Mouse (Mus musculus) spleen, postnatal 36 days (tissue): Measurements from ENCODE around the gene Hinfp.
"Not testable (repeated sequence)": the region's sequence is repeated elsewhere in the genome, so short reads cannot be mapped to it uniquely, and the experiment has no call there.

ENCODE experiments used
- DNase-seq, 2 experiments: peaks; one replicate each; pipeline ENCODE4 v3.0.0; 2022; ENCODE audit warnings: low spot score in 2 of 2, mixed read lengths in 1 of 2

Hinfp gene

DNA sequence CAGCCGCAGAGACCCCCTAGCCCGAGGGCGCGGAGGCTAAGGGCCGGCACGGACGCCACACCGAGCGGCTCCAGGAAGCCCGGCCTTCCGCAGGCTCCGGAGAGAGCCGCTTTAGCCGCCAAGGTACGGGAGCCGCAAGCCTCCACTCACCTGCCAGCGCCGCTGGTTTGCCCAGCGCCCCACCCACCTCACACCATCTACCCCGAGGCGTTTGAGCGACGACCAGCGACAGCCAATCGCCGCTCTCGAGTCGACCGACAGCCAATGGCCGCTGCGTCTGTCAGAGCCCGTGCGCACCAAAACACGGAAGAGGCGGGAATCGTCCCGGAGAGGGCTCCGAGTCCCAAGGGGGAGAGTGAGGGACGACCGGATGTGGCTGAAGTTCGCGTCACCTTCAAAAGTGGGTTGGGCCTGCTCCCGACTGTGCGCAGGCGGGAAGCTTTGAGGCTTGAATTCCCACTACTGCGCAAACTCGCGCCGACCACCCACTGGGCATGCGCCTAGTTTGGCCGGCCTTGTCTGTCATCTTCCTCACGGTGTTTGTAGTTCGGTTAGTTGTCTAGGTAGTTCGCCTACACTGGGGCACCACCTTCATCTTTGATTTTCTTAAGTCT is at the start of gene Hinfp:
TSS of gene Hinfp (minus strand) at position 206 of the 614 bp plus-strand sequence.
- DNase-seq, result peak; percentile 99

DNA sequence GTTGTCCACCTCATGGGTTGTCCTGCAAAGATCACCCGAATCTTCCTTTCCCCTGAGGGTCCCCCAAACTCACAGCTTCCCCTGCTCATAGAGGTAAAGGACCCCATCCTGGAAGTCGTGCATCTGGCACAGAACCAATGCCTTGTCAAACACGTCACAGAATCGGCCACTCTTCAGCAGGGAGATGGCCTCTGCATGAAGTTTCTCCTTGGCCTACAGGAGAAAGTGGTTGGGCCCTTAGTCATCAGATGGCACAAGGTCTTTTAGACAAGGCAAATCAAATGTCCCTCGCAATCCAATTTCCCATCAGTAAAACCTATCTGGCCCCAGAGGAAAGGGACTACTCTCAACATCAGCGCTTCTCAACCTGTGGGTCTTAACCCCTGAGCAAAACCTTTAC is 47.7 kb upstream of the Hinfp start:
- DNase-seq, result no peak

GRCm38 (mm10) chr9:44352337-44352736 is 46.9 kb upstream of the Hinfp start:
- DNase-seq, result no peak

- no peak for DNase-seq
Measured at GRCm38 (mm10) chr9:44351396-44351795, 45.9 kb upstream of the Hinfp start.

DNA sequence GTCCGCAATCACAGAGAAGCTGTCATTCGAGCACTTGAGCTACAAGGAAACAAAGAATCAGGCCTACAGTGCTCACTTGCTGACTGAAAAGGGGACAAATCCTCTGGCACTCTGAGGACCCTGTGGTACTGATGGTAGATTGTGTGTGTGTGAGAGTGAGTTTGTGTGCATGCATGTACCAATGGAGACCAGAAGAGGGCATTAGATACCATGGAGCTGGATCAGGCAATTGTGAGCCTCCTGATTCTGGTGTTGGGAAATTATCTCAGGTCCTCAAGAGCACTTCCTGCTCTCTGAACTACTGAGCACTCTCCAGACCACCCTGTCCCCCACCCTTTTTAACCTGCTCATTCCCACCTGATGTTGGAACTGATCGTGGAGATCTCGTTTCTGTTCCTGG is 43.1 kb upstream of the Hinfp start:
- no peak for DNase-seq

GRCm38 (mm10) chr9:44347621-44348020 is 42.1 kb upstream of the Hinfp start:
- DNase-seq, result no peak

DNA sequence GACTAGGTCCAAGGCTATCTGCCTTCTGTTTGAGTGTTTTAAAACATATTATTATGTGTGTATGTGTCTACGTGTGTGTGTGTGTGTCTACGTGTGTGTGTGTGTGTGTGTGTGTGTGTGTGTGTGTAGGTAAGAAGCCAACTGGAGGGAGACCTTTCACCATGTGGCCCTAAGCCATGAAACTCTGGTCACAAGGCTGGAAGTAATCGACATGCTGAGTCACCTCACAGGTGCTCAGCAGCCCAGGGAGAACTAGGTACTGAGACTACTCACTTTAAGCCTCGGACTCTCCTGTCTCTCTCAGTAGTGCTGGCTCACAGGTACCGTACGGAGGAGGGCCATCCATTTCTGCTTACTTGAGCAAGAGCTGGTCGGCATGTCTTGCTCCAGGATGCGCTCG is 41.7 kb upstream of the Hinfp start:
- no peak for DNase-seq

DNA sequence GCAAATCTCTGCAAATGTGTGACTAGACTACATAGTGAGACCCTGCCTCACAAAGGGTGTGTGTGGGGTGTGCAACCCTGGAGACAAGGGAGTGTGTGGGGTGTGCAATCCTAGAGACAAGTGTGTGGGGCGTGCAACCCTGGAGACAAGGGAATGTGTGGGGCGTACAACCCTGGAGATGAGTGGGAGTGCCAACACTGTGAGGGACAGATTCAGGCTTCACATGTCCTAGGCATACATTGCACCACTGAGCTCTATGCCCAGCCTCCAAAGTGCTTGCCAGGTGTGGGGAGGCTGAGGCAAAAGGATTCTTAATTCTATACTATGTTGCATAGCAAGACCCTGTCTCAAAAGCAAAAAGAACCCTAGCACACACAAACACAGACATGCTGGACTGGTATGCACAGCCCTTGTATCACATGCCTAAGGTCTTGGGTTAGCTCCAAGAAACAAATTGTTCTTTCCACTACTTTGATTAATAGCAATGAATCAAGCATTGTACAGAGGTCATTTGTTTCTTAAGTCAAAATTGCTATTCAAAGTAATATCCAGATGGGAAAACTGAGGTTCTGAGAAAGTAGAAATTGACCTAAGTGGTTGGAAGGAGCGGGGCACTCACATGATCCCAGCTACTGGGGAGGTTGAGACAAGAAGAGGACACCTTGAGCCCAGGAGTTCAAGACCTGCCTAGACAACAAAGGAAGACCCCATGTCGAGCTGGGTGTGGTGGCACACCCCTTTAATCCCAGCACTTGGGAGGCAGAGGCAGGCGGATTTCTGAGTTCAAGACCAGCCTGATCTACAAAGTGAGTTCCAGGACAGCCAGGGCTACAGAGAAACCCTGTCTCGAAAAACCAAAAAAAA is 40.3 kb upstream of the Hinfp start:
- no peak for DNase-seq

- peak; percentile 89 to 92 for DNase-seq
Measured at GRCm38 (mm10) chr9:44343781-44344421, 38.4 kb upstream of the Hinfp start, which contains the start of gene Hmbs. Gene Hmbs (minus strand): TSS chr9:44344228.

DNA sequence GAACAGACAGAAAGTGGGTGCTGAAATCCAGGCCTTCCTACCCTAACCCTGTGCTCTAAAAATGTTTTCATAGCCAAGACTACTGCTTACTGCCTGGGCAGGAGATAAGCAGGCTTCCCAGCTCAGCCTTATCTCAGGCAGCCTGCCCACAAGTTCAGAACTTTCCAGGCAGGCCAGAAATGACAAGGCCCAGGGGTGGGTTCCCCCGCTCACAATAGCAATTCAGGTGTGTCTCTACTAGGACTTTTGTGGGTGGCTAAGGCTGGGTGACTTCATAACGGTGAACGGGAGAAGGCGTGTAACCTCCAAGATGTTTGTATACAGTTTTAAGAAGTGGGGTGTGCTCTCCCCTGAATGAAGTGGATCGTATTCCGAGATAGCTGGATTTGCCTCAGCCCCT is 37.8 kb upstream of the Hinfp start:
- peak; percentile 69 to 76 for DNase-seq

- no peak for DNase-seq
Measured at GRCm38 (mm10) chr9:44342605-44343004, 37.1 kb upstream of the Hinfp start.

DNA sequence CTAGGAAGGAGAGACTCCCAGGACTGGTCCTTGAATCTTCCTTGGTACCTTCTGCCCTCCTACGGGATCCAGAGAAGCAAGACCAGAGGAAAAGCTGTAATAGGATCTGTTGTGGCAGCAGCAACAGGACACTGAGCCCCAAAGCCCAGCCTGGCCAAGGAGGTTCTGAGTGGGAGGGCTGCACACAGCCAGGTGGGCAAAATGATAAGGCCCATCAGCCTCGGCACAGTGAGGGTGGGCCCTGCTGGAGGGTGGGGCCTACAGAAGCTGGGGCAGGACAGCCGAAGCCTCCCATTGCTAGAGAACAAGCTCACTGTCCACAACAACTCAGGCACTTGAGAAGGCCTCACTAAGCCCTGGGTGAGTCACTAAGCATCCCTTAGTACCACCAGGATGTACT is 36.7 kb upstream of the Hinfp start:
- DNase-seq, result peak; percentile 73 to 81

DNA sequence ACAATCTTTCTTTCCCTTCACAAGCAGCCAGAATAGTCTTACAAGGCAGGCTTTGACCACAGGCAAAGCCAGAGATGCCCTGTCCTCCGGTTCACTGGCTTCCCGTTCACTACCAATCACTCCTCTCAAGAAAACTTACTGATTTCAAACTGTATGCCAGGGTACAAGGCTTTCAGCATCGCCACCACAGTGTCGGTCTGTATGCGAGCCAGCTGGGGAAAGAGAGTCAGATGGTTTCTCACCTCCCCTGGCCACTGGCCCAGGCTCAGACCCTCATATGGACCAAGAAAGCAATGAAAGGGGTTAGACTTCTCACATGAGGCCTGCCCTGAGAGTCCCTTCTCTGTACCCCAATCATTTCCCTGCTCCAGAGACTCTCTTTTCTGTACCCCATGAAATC is 36.0 kb upstream of the Hinfp start:
- DNase-seq, result no peak

GRCm38 (mm10) chr9:44338574-44338973 is 33.1 kb upstream of the Hinfp start:
- no peak for DNase-seq

- no peak for DNase-seq
Measured at GRCm38 (mm10) chr9:44337436-44338169, 32.1 kb upstream of the Hinfp start.

DNA sequence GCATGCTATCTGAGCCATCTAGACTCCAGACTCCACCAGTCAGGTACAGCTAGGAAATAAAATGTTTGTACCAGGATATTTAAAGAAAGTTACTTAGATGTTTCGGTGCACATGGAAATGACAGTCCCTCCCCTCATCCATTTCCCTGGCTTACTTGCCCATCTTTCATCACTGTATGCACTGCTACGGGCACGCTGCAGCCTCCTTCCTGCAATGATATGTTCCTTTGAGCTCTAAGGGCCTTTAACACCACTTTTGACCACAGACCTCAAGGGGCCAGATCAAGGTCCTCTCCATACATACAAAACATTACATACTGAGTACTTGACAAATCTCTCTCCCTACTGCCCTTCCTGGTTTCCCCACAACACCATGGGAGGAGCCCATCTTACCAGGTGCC is 31.5 kb upstream of the Hinfp start:
- DNase-seq, result no peak

DNA sequence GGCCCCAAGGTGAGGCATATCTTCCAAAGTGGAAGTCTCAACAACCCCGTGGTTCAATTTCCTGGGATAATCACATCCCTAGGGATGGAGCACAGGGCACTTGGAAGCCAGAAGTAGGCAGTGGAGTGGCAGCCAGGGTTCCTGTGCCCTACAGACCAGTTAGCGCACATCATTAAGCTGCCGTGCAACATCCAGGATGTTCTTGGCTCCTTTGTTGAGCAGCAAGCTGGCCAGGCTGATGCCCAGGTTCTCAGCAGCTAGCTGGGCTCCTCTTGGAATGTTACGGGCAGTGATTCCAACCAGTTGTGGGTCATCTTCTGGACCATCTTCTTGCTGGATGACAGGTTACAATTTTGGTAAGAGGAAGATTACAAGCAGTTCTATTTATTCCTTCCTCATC is 31.0 kb upstream of the Hinfp start:
- DNase-seq, result not testable (repeated sequence)

- no peak for DNase-seq
Measured at GRCm38 (mm10) chr9:44336093-44336406, 30.6 kb upstream of the Hinfp start.

DNA sequence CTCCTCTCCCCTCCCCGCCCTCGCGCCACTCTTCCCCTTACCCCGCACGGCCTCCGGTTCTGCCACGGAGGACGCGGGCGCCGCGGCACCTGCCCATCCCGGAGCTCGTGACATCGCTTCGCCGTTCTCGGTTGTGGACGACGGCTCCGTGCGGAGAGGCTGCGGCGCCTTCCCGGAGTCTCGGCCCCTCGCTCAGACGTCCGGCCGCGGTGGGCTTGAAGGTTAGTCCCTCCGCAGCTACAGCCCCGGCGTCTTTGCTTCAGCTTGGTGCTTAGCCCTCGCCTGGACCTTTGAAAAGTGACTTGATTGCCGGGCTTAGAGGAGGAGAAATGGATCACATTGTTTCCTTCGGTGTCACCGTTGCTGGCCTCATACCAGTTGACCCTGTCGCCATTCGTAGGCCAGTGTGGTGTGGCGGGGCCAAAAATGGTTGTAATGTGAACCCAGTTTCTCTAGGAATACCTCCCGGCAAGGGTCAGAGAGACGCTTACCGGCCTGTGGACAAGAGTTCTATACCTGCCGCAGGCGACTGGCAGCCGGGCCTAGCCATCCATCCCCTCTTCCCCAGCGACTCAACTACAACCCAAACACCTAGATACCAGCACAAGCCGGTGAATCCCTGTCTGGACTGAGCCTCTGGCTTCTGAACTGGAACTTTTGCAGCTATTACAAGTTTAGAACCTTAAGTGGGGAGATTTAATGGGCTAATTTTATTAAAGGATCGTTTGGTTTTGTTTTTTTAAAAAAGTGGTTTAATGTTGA is 30.0 kb upstream of the Hinfp start:
- DNase-seq, result peak in 1 of 2 experiments; percentile 36

- peak; percentile 98 to 99 for DNase-seq
Measured at GRCm38 (mm10) chr9:44334396-44335330, 29.2 kb upstream of the Hinfp start, which contains the start of gene H2afx. Gene H2afx (plus strand): TSS chr9:44334694.
